Mouse (Mus musculus) embryonic fibroblast, embryonic 13.5 days (primary cell): ENCODE data around the gene Sel1l.

Experiments used
- CTCF ChIP-seq: IDR thresholded peaks from 2 replicates; pipeline ENCODE4 v1.5.1; 2011; ENCODE audit warnings: mild to moderate bottlenecking, control low read depth, low read length, moderate library complexity, borderline replicate concordance; ENCODE audit not compliant: insufficient read depth
- POLR2A ChIP-seq: IDR thresholded peaks from 2 replicates; pipeline ENCODE4 v1.6.1; 2011; ENCODE audit warnings: low read depth, mild to moderate bottlenecking, control low read depth, low read length, moderate library complexity

DNA sequence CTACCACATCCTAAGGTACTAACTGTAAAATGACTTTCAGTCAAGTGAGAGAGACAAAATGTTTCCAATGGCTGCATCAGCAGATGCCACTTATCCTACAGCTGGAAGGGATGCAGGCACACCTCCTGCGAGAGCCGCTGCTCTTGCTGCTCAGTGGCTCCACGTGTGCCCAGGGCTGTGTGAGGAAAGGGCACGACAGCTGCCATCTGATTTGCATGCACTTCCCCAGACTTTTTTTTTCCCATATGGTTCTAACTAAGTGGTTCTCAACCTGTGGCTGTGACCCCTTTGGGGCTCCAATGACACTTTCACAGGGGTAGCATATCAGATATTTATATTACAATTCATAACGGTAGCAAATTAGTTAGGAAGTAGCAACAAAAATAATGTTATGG, 15.0 kb downstream of the Sel1l start:
- TF ChIP-seq POLR2A = no peak
- no peak for TF ChIP-seq CTCF
